Comparison of ENCODE assay signal across 8 mouse cellular contexts in the genomic region with DNA sequence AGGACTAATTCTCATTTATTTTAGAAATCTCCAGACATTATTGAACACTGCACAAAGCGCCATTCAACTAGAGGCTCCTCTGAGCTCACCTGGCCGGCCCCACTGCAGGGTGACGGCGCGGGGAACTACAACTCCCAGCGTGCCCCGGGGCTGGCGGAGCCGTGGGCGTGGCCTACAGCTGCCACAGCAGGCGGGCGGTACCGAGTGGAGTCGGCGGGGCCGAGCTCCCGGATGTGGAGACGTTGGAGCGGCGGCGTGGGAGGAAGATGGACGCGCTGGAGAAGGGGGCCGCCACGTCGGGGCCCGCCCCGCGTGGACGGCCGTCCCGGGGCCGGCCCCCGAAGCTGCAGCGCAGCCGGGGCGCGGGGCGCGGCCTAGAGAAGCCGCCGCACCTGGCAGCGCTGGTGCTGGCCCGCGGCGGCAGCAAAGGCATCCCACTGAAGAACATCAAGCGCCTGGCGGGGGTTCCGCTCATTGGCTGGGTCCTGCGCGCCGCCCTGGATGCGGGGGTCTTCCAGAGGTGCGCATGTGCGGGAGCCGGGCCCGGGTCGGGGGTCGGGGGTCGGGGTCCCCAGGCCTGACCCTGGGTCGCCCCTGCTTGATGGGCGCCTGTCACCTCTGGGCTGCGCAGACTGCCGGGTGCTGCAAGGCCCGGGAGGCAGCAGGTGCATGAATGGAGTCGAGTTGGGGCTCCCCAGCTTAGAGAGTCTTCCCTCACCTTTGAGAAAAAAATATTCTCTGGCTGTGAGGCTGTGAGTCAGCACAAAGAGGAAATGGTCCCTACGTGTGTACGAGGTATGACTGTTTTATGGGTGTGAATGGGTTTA. TPM values are rescaled to one million over a fixed set of nuclear protein-coding genes. Genes with fewer than 3 reads are reported as not detected.
DNase-seq lines count a peak whose midpoint lies in the region; ATAC-seq and TF ChIP-seq lines count a peak whose summit lies in the region.

Gene Cmas (plus strand): TSS at position 180 of the 827 bp plus-strand sequence.

- H3K4me1 ChIP-seq in erythroblast, embryonic 14.5 days (ENCODE audit: control insufficient read depth) = peaks cover 52% of the 10 kb centered on the region
- H3K4me1 ChIP-seq in heart, embryonic 11.5 days (ENCODE audit: control insufficient read depth, insufficient read depth, low read length) = peaks cover 11% of the 10 kb centered on the region; the same call in 1 of the 2 replicates
- no peaks in the 10 kb centered on the region for H3K4me1 ChIP-seq in kidney, postnatal 0 days (replicated peaks; ENCODE audit: insufficient read depth, low read length)
- H3K4me1 ChIP-seq in liver, embryonic 11.5 days (replicated peaks; ENCODE audit: control insufficient read depth, insufficient read depth, low read length) = peaks cover 24% of the 10 kb centered on the region
- H3K4me1 ChIP-seq in stomach, embryonic 14.5 days (ENCODE audit: control insufficient read depth, insufficient read depth, low read length) = peaks cover 19% of the 10 kb centered on the region; the same call in 1 of the 2 replicates

- peak within 1 kb of the TSS; percentile 72 for H3K4me2 ChIP-seq in heart, embryonic 11.5 days
- peak within 1 kb of the TSS; percentile 87 for H3K4me2 ChIP-seq in kidney, postnatal 0 days (ENCODE audit: low read length)
- H3K4me2 ChIP-seq in liver, embryonic 11.5 days = peak within 1 kb of the TSS; percentile 71
- peak within 1 kb of the TSS; percentile 80 for H3K4me2 ChIP-seq in stomach, embryonic 14.5 days (replicated peaks; ENCODE audit: low read depth, low read length)

- H3K9ac ChIP-seq in heart, embryonic 11.5 days (ENCODE audit: low read depth, low read length) = peak within 1 kb of the TSS; percentile 88
- H3K9ac ChIP-seq in kidney, postnatal 0 days (ENCODE audit: low read depth, low read length) = peak within 1 kb of the TSS; percentile 86
- peak within 1 kb of the TSS; percentile 75 for H3K9ac ChIP-seq in liver, embryonic 11.5 days (ENCODE audit: low read depth, low read length)
- H3K9ac ChIP-seq in stomach, embryonic 14.5 days (replicated peaks; ENCODE audit: low read depth, low read length) = peak within 1 kb of the TSS; percentile 78

- peak within 1 kb of the TSS; percentile 83 for H3ac ChIP-seq in C2C12 (ENCODE audit: control insufficient read depth, insufficient read length, low read depth)

- H3K9me3 ChIP-seq in erythroblast, embryonic 14.5 days (ENCODE audit: control insufficient read depth, low read length) = no peaks in the 10 kb centered on the region
- no peaks in the 10 kb centered on the region for H3K9me3 ChIP-seq in heart, embryonic 11.5 days (replicated peaks; ENCODE audit: control insufficient read depth, low read length)
- H3K9me3 ChIP-seq in kidney, postnatal 0 days (replicated peaks; ENCODE audit: low read length) = no peaks in the 10 kb centered on the region
- no peaks in the 10 kb centered on the region for H3K9me3 ChIP-seq in liver, embryonic 11.5 days (ENCODE audit: control insufficient read depth, low read length)
- no peaks in the 10 kb centered on the region for H3K9me3 ChIP-seq in stomach, embryonic 14.5 days (ENCODE audit: control insufficient read depth, low read depth, low read length)

- H3K4me3 ChIP-seq in C2C12 (ENCODE audit: insufficient read depth, poor library complexity, severe bottlenecking) = peak within 1 kb of the TSS; percentile 87
- peak within 1 kb of the TSS; percentile 91 for H3K4me3 ChIP-seq in erythroblast, embryonic 14.5 days (replicated peaks)
- peak within 1 kb of the TSS; percentile 83 for H3K4me3 ChIP-seq in heart, embryonic 11.5 days (ENCODE audit: low read depth, low read length)
- peak within 1 kb of the TSS; percentile 86 for H3K4me3 ChIP-seq in kidney, postnatal 0 days (replicated peaks; ENCODE audit: low read depth, low read length)
- peak within 1 kb of the TSS; percentile 81 for H3K4me3 ChIP-seq in liver, embryonic 11.5 days (ENCODE audit: low read depth, low read length)
- H3K4me3 ChIP-seq in stomach, embryonic 14.5 days (ENCODE audit: low read depth, low read length) = peak within 1 kb of the TSS; percentile 92

- WGBS in heart, embryonic 11.5 days (ENCODE audit: insufficient replicate concordance) = 2% methylated on average over 58 of the region's 68 CpGs
- under 1% methylated on average over 58 of the region's 68 CpGs for WGBS in kidney, postnatal 0 days
- WGBS in liver, embryonic 11.5 days = under 1% methylated on average over 58 of the region's 68 CpGs
- under 1% methylated on average over 63 of the region's 68 CpGs for WGBS in stomach, embryonic 14.5 days

- H3K36me3 ChIP-seq in C2C12 (ENCODE audit: control insufficient read depth, insufficient read depth) = peaks cover 7% of the 10 kb centered on the region
- H3K36me3 ChIP-seq in erythroblast, embryonic 14.5 days (ENCODE audit: control insufficient read depth) = peaks cover 39% of the 10 kb centered on the region
- H3K36me3 ChIP-seq in heart, embryonic 11.5 days (ENCODE audit: control insufficient read depth, insufficient read depth, low read length) = peaks cover 3% of the 10 kb centered on the region; the same call in 1 of the 2 replicates
- no peaks in the 10 kb centered on the region for H3K36me3 ChIP-seq in kidney, postnatal 0 days (ENCODE audit: insufficient read depth, low read length)
- H3K36me3 ChIP-seq in liver, embryonic 11.5 days (ENCODE audit: control insufficient read depth, insufficient read depth, low read length) = peaks cover 12% of the 10 kb centered on the region
- 0 out of 2 replicates have a peak, but pooled peaks cover 1% of the 10 kb centered on the region for H3K36me3 ChIP-seq in stomach, embryonic 14.5 days (ENCODE audit: control insufficient read depth, insufficient read depth, low read length)

- peaks cover 8% of the 10 kb centered on the region for H3K79me3 ChIP-seq in C2C12 (ENCODE audit: low read depth)

- peak; percentile 95 for DNase-seq in brain, embryonic 14.5 days (ENCODE audit: low read depth)
- DNase-seq in kidney, postnatal 0 days (ENCODE audit: low spot score) = peak; percentile 92
- DNase-seq in liver, embryonic 11.5 days (ENCODE audit: low spot score) = peak; percentile 88
- peak; percentile 92 for DNase-seq in naive thymus-derived CD4-positive, alpha-beta T cell, adult 2 months (ENCODE audit: low read depth)

- H3K27ac ChIP-seq in heart, embryonic 11.5 days (ENCODE audit: low read depth, low read length) = peak within 1 kb of the TSS; percentile 89
- H3K27ac ChIP-seq in kidney, postnatal 0 days = peak within 1 kb of the TSS; percentile 88
- peak within 1 kb of the TSS; percentile 96 for H3K27ac ChIP-seq in liver, embryonic 11.5 days (ENCODE audit: low read depth, low read length)
- peak within 1 kb of the TSS; percentile 66; the same call in 1 of the 2 replicates for H3K27ac ChIP-seq in stomach, embryonic 14.5 days (ENCODE audit: low read length)

- peak; percentile 82 for TF ChIP-seq POLR2A in brain, embryonic 14.5 days (IDR thresholded peaks at IDR 0.05; ENCODE audit: borderline replicate concordance, extremely low read depth, insufficient read depth, insufficient read length, poor library complexity, severe bottlenecking)

- peak; percentile 92 for ATAC-seq in heart, embryonic 11.5 days (replicated peaks; ENCODE audit: insufficient number of reproducible peaks, low FRiP score, low TSS enrichment)
- peak; percentile 96 for ATAC-seq in kidney, postnatal 0 days (replicated peaks; ENCODE audit: low FRiP score, low read depth)
- peak; percentile 90 for ATAC-seq in liver, embryonic 11.5 days (replicated peaks; ENCODE audit: low FRiP score)
- ATAC-seq in stomach, embryonic 14.5 days (ENCODE audit: insufficient number of reproducible peaks, insufficient read depth, low FRiP score, low read depth) = peak; percentile 96

- H3K27me3 ChIP-seq in C2C12 (ENCODE audit: control insufficient read depth, insufficient read depth, insufficient read length) = peaks cover 5% of the 10 kb centered on the region
- H3K27me3 ChIP-seq in erythroblast, embryonic 14.5 days (ENCODE audit: control insufficient read depth) = no peaks in the 10 kb centered on the region
- no peaks in the 10 kb centered on the region for H3K27me3 ChIP-seq in heart, embryonic 11.5 days (ENCODE audit: control insufficient read depth, insufficient read depth, low read length)
- no peaks in the 10 kb centered on the region for H3K27me3 ChIP-seq in kidney, postnatal 0 days (ENCODE audit: insufficient read depth, low read length)
- no peaks in the 10 kb centered on the region for H3K27me3 ChIP-seq in liver, embryonic 11.5 days (replicated peaks; ENCODE audit: control insufficient read depth, insufficient read depth, low read length)
- H3K27me3 ChIP-seq in stomach, embryonic 14.5 days (ENCODE audit: control insufficient read depth, insufficient read depth, low read length) = no peaks in the 10 kb centered on the region

- TF ChIP-seq CTCF in C2C12 (IDR thresholded peaks at IDR 0.05; ENCODE audit: control insufficient read depth, insufficient read depth, insufficient read length) = no peak
- no peak for TF ChIP-seq CTCF in brain, embryonic 14.5 days (IDR thresholded peaks at IDR 0.05; ENCODE audit: borderline replicate concordance, extremely low read depth, insufficient read depth, insufficient read length)
- TF ChIP-seq CTCF in kidney, postnatal 0 days (IDR thresholded peaks at IDR 0.05; ENCODE audit: low read depth) = 0 out of 2 replicates have a peak, but pooled peaks have one; percentile 3

- H3K79me2 ChIP-seq in C2C12 (ENCODE audit: control insufficient read depth, insufficient read depth) = peaks cover 29% of the 10 kb centered on the region

TF ChIP-seq in C2C12, 6 proteins besides CTCF, POLR2A, EP300 and RAD21:
- TF ChIP-seq MYOG (IDR thresholded peaks at IDR 0.05; ENCODE audit: control insufficient read depth, extremely low read depth, insufficient read length) = no peak
- TF ChIP-seq MAX (IDR thresholded peaks at IDR 0.05) = no peak
- no peak for TF ChIP-seq USF1 (IDR thresholded peaks at IDR 0.05; ENCODE audit: low read depth)
- TF ChIP-seq FOSL1 (IDR thresholded peaks at IDR 0.05; ENCODE audit: insufficient read depth, low read length, poor library complexity, severe bottlenecking) = no peak
- no peak for TF ChIP-seq MYOD1 (IDR thresholded peaks at IDR 0.05; ENCODE audit: control insufficient read depth, insufficient read length, low read depth)
- TF ChIP-seq CEBPB (IDR thresholded peaks at IDR 0.05; ENCODE audit: low read depth) = no peak
TF ChIP-seq in C2C12: peak in this region for 0.

RNA-seq across cellular contexts. Expression of gene Cmas, which starts in this region (rescaled TPM):
- polyA plus RNA-seq in C2C12 (2012; fragmentation: generic; extraction: Trizol) = 34.1 TPM
- polyA plus RNA-seq in brain, embryonic 14.5 days (2012; rRNA removed) = 98.2 and 115 TPM in 2 replicates
- polyA plus RNA-seq in erythroblast, embryonic 14.5 days (2012) = 26.8 and 34.6 TPM in 2 replicates
- polyA plus RNA-seq in heart, embryonic 11.5 days (2014; fragmentation: Nextera tagmentation; extraction: Ambion mirVana) = 117 and 126 TPM in 2 replicates
- 60.0 and 63.2 TPM in 2 replicates for polyA plus RNA-seq in kidney, postnatal 0 days (2015; fragmentation: Nextera tagmentation; extraction: Ambion mirVana)
- 93.0 and 102 TPM in 2 replicates for polyA plus RNA-seq in liver, embryonic 11.5 days (2014; fragmentation: Nextera tagmentation; extraction: Ambion mirVana)
- polyA plus RNA-seq in stomach, embryonic 14.5 days (2014; fragmentation: Nextera tagmentation; extraction: Ambion mirVana) = 89.2 and 91.9 TPM in 2 replicates

Comparison
In these comparisons a context has a peak if more than half of its experiments do, and no peak if none do; other contexts are left out.
1. Peak in every context shown above with its lines: DNase-seq, ATAC-seq, H3K4me3 ChIP-seq and H3K27ac ChIP-seq.